Mouse (Mus musculus) heart, embryonic 13.5 days (tissue): ENCODE results near the gene Brpf3. TPM values are rescaled to one million over a fixed set of nuclear protein-coding genes. Genes with fewer than 3 reads are reported as not detected.

Experiments
- ATAC-seq: fragments of 200-750 bp; cut with Nextera tagmentation; 2 replicates; pipeline ENCODE4 v1.8.0; 2017; ENCODE audit warnings: moderate TSS enrichment; ENCODE audit not compliant: insufficient number of reproducible peaks, low FRiP score, low TSS enrichment; ENCODE audit errors: extremely low read depth
- H3K27ac ChIP-seq: fragments of 300-500 bp; sonication (generic); replicated peaks from 2 replicates; pipeline ENCODE4 v1.5.1; 2015; ENCODE audit warnings: moderate library complexity, mild to moderate bottlenecking, inconsistent platforms
- H3K27me3 ChIP-seq: fragments of 300-500 bp; sonication (generic); replicated peaks from 2 replicates; pipeline ENCODE4 v1.6.1; 2015; ENCODE audit warnings: mild to moderate bottlenecking, inconsistent platforms
- H3K36me3 ChIP-seq: fragments of 300-500 bp; sonication (generic); 2 replicates; pipeline ENCODE4 v1.6.1; 2015; ENCODE audit warnings: mild to moderate bottlenecking, inconsistent platforms
- H3K4me1 ChIP-seq: fragments of 300-500 bp; sonication (generic); 2 replicates; pipeline ENCODE4 v1.6.1; 2015; ENCODE audit warnings: inconsistent platforms
- H3K4me2 ChIP-seq: fragments of 300-500 bp; sonication (generic); 2 replicates; pipeline ENCODE4 v1.6.1; 2015; ENCODE audit warnings: inconsistent platforms, mild to moderate bottlenecking, moderate library complexity
- H3K4me3 ChIP-seq: fragments of 300-500 bp; sonication (generic); 2 replicates; pipeline ENCODE4 v1.5.1; 2015; ENCODE audit warnings: moderate library complexity, mild to moderate bottlenecking, inconsistent platforms
- H3K9ac ChIP-seq: fragments of 300-500 bp; sonication (generic); 2 replicates; pipeline ENCODE4 v1.6.1; 2015; ENCODE audit warnings: inconsistent platforms, mild to moderate bottlenecking, moderate library complexity
- H3K9me3 ChIP-seq: fragments of 300-500 bp; sonication (generic); 2 replicates; pipeline ENCODE4 v1.6.1; 2016; ENCODE audit warnings: inconsistent platforms
- WGBS: fragments of 180-500 bp; shearing (Covaris S2); methylation state at CpG from one replicate; pipeline ENCODE4 v1.1.7; 2015; ENCODE audit warnings: mixed read lengths; 5-methylcytosine and 5-hydroxymethylcytosine counted together
- polyA plus RNA-seq: library from polyadenylated mRNA; unstranded; fragments of >200 nt; fragmentation: Nextera tagmentation; extraction: Ambion mirVana; gene quantifications from 2 replicates; pipeline ENCODE4 v1.2.1, GENCODE M21; 2015

Brpf3 gene
- polyA plus RNA-seq, 1 experiment from 2014 or later = 7.0 TPM

DNA sequence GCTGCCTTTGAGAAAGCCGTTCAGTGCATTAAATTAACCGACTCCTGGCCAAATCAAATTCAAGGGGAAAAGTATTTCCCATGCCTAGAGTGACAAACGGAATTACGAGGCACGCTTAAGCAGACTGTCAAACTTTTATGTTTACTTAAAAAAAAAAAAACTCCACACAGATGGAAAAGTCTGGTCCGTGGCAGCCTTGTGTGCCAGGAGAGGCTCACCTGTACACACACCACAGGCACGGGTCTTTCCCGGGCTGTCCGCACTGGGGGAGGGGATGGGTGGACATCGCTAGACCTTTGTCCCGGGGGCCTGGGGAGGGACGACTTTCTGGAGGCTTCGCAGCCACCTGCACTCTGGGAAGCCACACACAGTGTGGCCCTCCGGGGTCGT, 614 bp upstream of the Brpf3 start:
- WGBS = under 1% methylated on average over 15 of the region's 15 CpGs
- peak overlapping the region; percentile 96 for H3K4me2 ChIP-seq
- H3K9ac ChIP-seq = peak overlapping the region; percentile 100
- peak overlapping the region; percentile 87 for H3K4me3 ChIP-seq
- H3K27me3 ChIP-seq = no peaks in the 10 kb centered on the region
- peaks cover 40% of the 10 kb centered on the region for H3K4me1 ChIP-seq
- H3K9me3 ChIP-seq = peaks cover under 1% of the 10 kb centered on the region; the same call in 1 of the 2 replicates
- ATAC-seq = peak; percentile 6; the same call in 1 of the 2 replicates
- peaks cover 2% of the 10 kb centered on the region for H3K36me3 ChIP-seq
- H3K27ac ChIP-seq = peak overlapping the region; percentile 99

DNA sequence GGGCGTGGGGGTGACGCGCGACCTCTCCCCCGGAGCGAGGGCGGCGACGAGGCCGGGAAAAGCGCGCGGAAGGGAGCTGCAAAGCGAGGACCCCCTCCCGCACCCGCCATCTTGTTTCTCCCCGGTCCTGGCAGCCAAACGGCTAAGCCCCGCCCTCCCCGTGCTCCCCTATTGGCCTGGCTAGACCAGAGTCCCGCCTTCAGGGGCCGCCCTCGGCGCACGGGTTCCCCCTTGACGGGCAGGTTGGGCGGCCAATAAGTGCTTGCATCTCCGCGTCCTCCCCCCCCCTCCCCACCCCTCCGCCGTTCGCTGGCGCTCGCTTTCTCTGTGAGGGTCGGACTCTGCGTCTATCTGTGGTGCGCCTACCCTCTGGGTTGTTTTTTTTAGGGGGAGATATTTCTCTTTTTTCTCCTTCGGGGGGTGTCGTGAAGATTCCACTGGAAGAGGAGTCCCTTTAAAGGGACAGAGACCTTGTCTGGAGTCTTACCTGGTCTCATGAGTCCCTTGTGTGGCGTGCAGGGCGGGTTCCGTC, 650 bp downstream of the Brpf3 start:
- Histone ChIP-seq H3K4me1 (peaks cover 40% of the 10 kb centered on the region), H3K27me3 (no peaks in the 10 kb centered on the region), H3K9ac (peak overlapping the region; percentile 100), H3K36me3 (peaks cover 13% of the 10 kb centered on the region), H3K4me2 (peak overlapping the region; percentile 96), H3K9me3 (no peaks in the 10 kb centered on the region), H3K27ac (peak overlapping the region; percentile 99), H3K4me3 (peak overlapping the region; percentile 87)
- peak; percentile 97 for ATAC-seq
- under 1% methylated on average over 40 of the region's 42 CpGs for WGBS

DNA sequence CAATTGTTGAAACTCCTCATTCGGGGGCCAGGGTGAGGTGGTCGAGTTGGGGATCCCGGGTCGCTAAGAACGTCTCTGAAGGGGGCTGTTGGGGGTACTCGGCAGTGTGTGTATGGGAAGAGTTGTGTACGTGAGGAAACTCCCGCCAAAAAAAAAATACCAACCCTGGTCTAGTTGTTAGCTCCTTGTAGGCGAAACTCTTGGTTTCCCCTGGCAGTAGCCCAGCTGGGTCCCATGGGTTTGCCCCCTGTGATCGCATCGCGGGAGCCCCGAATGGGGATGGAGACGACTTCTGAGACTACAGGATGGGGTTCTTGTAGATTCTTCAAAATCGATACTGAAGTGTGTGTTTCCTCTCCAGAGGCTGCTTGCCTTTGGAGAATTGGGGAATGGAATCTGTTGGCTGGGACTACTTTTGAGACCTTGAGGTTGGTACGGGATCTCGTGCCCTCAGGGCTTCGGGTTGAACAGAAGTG, 1.2 kb downstream of the Brpf3 start:
- peaks cover 42% of the 10 kb centered on the region for H3K4me1 ChIP-seq
- H3K9ac ChIP-seq = peak overlapping the region; percentile 94
- H3K4me2 ChIP-seq = peak overlapping the region; percentile 96
- H3K27ac ChIP-seq = peak overlapping the region; percentile 99
- H3K9me3 ChIP-seq = no peaks in the 10 kb centered on the region
- ATAC-seq = no peak
- peaks cover 18% of the 10 kb centered on the region for H3K36me3 ChIP-seq
- peak overlapping the region; percentile 87 for H3K4me3 ChIP-seq
- under 1% methylated on average over 18 of the region's 18 CpGs for WGBS
- H3K27me3 ChIP-seq = no peaks in the 10 kb centered on the region

- H3K4me2 ChIP-seq = peak overlapping the region; percentile 96
- no peak overlapping the region for H3K4me3 ChIP-seq
- 45% methylated on average over 1 of the region's 1 CpGs for WGBS
- ATAC-seq = no peak
- no peaks in the 10 kb centered on the region for H3K9me3 ChIP-seq
- H3K9ac ChIP-seq = peak overlapping the region; percentile 94; the same call in 1 of the 2 replicates
- no peaks in the 10 kb centered on the region for H3K27me3 ChIP-seq
- peaks cover 29% of the 10 kb centered on the region for H3K36me3 ChIP-seq
- H3K27ac ChIP-seq = peak overlapping the region; percentile 48
- H3K4me1 ChIP-seq = peaks cover 42% of the 10 kb centered on the region
Observed at GRCm38 (mm10) chr17:28803316-28803715, 2.4 kb downstream of the Brpf3 start.

GRCm38 (mm10) chr17:28804973-28805372, 4.1 kb downstream of the Brpf3 start:
- Histone ChIP-seq H3K4me2 (no peak overlapping the region), H3K27ac (no peak overlapping the region), H3K4me1 (peaks cover 37% of the 10 kb centered on the region), H3K4me3 (no peak overlapping the region), H3K9ac (no peak overlapping the region), H3K36me3 (peaks cover 46% of the 10 kb centered on the region), H3K9me3 (no peaks in the 10 kb centered on the region), H3K27me3 (no peaks in the 10 kb centered on the region)
- no peak for ATAC-seq
- WGBS = 80% methylated on average over 6 of the region's 6 CpGs

DNA sequence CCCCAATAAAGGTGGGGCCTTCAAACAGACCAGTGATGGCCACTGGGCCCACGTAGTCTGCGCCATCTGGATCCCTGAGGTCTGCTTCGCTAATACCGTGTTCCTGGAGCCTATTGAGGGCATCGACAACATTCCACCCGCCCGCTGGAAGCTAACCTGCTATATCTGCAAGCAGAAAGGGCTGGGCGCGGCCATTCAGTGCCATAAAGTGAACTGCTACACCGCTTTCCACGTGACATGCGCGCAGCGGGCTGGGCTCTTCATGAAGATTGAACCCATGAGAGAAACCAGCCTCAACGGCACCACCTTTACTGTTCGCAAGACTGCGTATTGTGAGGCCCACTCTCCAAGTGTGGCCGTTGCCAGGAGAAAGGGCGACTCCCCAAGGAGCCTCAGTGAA, 5.9 kb downstream of the Brpf3 start:
- WGBS = 91% methylated on average over 19 of the region's 19 CpGs
- Histone ChIP-seq H3K9ac (no peak overlapping the region), H3K36me3 (peaks cover 64% of the 10 kb centered on the region), H3K27me3 (no peaks in the 10 kb centered on the region), H3K27ac (no peak overlapping the region), H3K9me3 (no peaks in the 10 kb centered on the region), H3K4me2 (no peak overlapping the region), H3K4me3 (no peak overlapping the region), H3K4me1 (peaks cover 35% of the 10 kb centered on the region)
- ATAC-seq = no peak

DNA sequence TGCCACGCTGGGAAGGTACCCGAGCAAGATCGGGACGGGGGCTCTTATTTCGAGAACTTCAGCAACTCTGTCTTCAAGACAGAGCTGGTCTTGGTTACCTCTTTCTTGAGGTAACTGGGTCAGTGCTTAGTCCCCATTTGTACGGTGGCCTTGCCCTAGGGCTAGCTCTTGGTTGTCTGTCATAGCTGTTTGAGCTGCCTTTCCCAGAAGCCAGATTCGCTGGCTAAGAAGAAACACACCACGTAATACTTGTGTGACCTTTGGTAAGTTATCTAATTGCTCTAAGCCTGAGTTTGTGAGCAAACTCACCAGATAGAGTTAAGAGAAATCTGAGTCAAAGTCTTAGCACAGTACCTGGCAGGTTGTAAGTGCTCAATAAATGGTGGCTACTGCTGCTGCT, 7.8 kb downstream of the Brpf3 start:
- no peak for ATAC-seq
- Histone ChIP-seq H3K9me3 (no peaks in the 10 kb centered on the region), H3K36me3 (peaks cover 82% of the 10 kb centered on the region), H3K4me3 (no peak overlapping the region), H3K27ac (no peak overlapping the region), H3K4me2 (no peak overlapping the region), H3K4me1 (peaks cover 18% of the 10 kb centered on the region), H3K27me3 (no peaks in the 10 kb centered on the region), H3K9ac (no peak overlapping the region)
- WGBS = 94% methylated on average over 8 of the region's 8 CpGs

GRCm38 (mm10) chr17:28809175-28809831, 8.4 kb downstream of the Brpf3 start:
- H3K9ac ChIP-seq = no peak overlapping the region
- H3K9me3 ChIP-seq = no peaks in the 10 kb centered on the region
- H3K36me3 ChIP-seq = peaks cover 86% of the 10 kb centered on the region
- no peak overlapping the region for H3K4me3 ChIP-seq
- H3K27me3 ChIP-seq = no peaks in the 10 kb centered on the region
- H3K4me2 ChIP-seq = no peak overlapping the region
- H3K27ac ChIP-seq = no peak overlapping the region
- peaks cover 14% of the 10 kb centered on the region for H3K4me1 ChIP-seq
- ATAC-seq = no peak
- 73% methylated on average over 10 of the region's 10 CpGs for WGBS

DNA sequence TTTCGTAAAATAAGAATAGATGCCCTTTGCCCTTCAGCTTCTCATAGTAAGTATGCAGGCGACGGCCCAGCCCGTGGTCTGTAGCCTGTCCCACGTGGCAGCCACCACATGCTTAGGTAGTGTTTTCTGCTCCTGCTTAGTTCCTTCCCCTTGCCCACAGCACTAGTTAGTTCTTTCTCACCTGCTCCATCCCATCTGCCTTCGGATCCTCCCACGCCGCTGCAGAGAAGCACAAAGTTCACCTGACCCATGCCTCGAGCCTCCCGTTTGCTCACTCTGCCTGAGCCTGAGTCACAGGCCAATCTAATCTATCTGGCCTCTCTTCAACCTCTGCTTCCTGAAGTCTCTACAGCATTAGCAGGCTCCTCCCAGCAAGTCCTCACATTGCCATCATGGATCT, 11.5 kb downstream of the Brpf3 start:
- Histone ChIP-seq H3K9ac (no peak overlapping the region), H3K4me1 (peaks cover 30% of the 10 kb centered on the region), H3K27ac (no peak overlapping the region), H3K36me3 (peaks cover 93% of the 10 kb centered on the region), H3K9me3 (no peaks in the 10 kb centered on the region), H3K4me3 (no peak overlapping the region), H3K27me3 (no peaks in the 10 kb centered on the region), H3K4me2 (no peak overlapping the region)
- 83% methylated on average over 10 of the region's 10 CpGs for WGBS
- no peak for ATAC-seq

DNA sequence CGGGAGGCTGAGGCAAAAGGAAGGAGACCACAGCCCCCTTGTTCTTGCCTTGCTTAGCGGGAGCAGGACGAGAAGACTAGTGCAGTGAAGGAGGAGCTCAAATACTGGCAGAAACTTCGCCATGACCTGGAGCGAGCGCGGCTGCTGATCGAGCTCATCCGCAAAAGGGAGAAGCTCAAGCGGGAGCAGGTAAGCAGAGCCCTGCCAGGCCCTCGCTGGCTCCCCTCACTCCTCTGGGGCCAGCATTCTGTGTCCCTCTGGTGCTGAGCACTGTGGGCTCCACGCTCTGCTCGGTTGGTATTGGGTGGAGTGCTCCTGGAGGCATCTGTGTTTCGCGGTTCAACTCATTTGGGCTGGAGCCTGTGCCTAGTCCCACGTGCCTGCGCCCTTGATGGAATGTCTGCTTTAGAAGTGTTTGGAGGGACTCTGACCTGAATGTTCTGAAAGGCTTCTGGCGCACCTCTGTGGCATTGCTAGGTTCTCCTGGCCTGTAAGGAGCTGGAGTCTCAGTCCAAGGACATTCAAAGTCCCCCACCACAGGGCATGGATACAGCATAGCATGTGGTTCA, 13.7 kb downstream of the Brpf3 start:
- H3K9me3 ChIP-seq = no peaks in the 10 kb centered on the region
- peak overlapping the region; percentile 38 for H3K9ac ChIP-seq
- peak overlapping the region; percentile 85 for H3K27ac ChIP-seq
- no peak overlapping the region for H3K4me2 ChIP-seq
- no peak overlapping the region for H3K4me3 ChIP-seq
- 84% methylated on average over 18 of the region's 18 CpGs for WGBS
- peaks cover 94% of the 10 kb centered on the region for H3K36me3 ChIP-seq
- H3K27me3 ChIP-seq = no peaks in the 10 kb centered on the region
- ATAC-seq = no peak
- H3K4me1 ChIP-seq = peaks cover 24% of the 10 kb centered on the region

DNA sequence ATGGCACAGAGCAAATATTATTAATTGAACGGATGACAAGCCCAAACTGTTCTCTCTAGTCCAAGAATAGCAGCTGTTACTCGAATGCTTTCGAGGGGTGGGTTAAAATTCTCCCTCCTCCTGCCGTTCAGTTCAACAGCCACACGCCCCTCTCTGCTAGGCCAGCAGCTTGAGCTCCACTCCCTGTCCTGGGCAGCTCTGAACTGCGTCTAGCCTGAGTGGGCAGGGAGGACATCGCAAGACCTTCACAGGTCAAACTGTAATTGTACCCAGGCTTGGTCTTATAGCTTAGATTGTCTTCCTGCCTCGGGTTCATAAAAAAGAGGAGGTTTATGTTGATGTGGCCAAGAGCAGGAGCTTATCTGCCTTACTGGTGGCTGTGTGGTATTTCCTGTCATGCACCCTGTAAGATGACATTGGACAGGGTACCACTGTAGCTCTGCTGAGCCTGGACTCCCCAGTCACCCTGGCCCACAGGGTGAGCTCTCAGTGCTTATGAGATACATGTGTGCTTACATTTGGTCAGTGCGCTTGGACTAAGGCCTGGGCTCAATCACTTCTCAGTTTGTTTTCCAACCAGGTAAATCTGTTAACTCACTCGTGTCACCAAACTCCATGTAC, 14.6 kb downstream of the Brpf3 start:
- peaks cover 94% of the 10 kb centered on the region for H3K36me3 ChIP-seq
- peak; percentile 54; the same call in 1 of the 2 replicates for ATAC-seq
- H3K4me1 ChIP-seq = peaks cover 22% of the 10 kb centered on the region
- WGBS = 40% methylated on average over 10 of the region's 10 CpGs
- H3K27me3 ChIP-seq = no peaks in the 10 kb centered on the region
- H3K9ac ChIP-seq = no peak overlapping the region
- H3K4me2 ChIP-seq = no peak overlapping the region
- H3K4me3 ChIP-seq = no peak overlapping the region
- H3K27ac ChIP-seq = peak overlapping the region; percentile 85
- no peaks in the 10 kb centered on the region for H3K9me3 ChIP-seq
